Mouse (Mus musculus) hindbrain, embryonic 12.5 days (tissue): ENCODE results near the gene Slc46a1. TPM values are rescaled to one million over a fixed set of nuclear protein-coding genes. Genes with fewer than 3 reads are reported as not detected.
A peak's percentile ranks its signal among the peaks of the same experiment; 100 is the strongest.

Experiments used
- ATAC-seq: fragments of 200-750 bp; cut with Nextera tagmentation; 2 replicates; pipeline ENCODE4 v1.8.0; 2017; ENCODE audit warnings: moderate TSS enrichment; ENCODE audit not compliant: low FRiP score
- H3K27ac ChIP-seq: fragments of 300-500 bp; sonication (generic); 2 replicates; pipeline ENCODE4 v1.5.1; 2016; ENCODE audit warnings: mild to moderate bottlenecking
- H3K27me3 ChIP-seq: fragments of 300-500 bp; sonication (generic); 2 replicates; pipeline ENCODE4 v1.6.1; 2016; ENCODE audit warnings: mild to moderate bottlenecking
- H3K36me3 ChIP-seq: fragments of 300-500 bp; sonication (generic); 2 replicates; pipeline ENCODE4 v1.6.1; 2016; ENCODE audit warnings: mild to moderate bottlenecking
- H3K4me1 ChIP-seq: fragments of 300-500 bp; sonication (generic); 2 replicates; pipeline ENCODE4 v1.6.1; 2016
- H3K4me2 ChIP-seq: fragments of 300-500 bp; sonication (generic); replicated peaks from 2 replicates; pipeline ENCODE4 v1.6.1; 2016; ENCODE audit warnings: mild to moderate bottlenecking
- H3K4me3 ChIP-seq: fragments of 300-500 bp; sonication (generic); 2 replicates; pipeline ENCODE4 v1.5.1; 2016; ENCODE audit warnings: mild to moderate bottlenecking
- H3K9ac ChIP-seq: fragments of 300-500 bp; sonication (generic); 2 replicates; pipeline ENCODE4 v1.6.1; 2016; ENCODE audit warnings: mild to moderate bottlenecking, moderate library complexity
- H3K9me3 ChIP-seq: fragments of 300-500 bp; sonication (generic); replicated peaks from 2 replicates; pipeline ENCODE4 v1.6.1; 2016; ENCODE audit warnings: mild to moderate bottlenecking
- WGBS: fragments of 180-500 bp; shearing (Covaris S2); methylation state at CpG from one replicate; pipeline ENCODE4 v1.1.7; 2016; 5-methylcytosine and 5-hydroxymethylcytosine counted together
- polyA plus RNA-seq: library from polyadenylated mRNA; unstranded; fragments of >200 nt; fragmentation: Nextera tagmentation; extraction: Ambion mirVana; gene quantifications from 2 replicates; pipeline ENCODE4 v1.2.1, GENCODE M21; 2016

The Slc46a1 gene
- polyA plus RNA-seq, 1 experiment from 2014 or later: 17.9 TPM

DNA sequence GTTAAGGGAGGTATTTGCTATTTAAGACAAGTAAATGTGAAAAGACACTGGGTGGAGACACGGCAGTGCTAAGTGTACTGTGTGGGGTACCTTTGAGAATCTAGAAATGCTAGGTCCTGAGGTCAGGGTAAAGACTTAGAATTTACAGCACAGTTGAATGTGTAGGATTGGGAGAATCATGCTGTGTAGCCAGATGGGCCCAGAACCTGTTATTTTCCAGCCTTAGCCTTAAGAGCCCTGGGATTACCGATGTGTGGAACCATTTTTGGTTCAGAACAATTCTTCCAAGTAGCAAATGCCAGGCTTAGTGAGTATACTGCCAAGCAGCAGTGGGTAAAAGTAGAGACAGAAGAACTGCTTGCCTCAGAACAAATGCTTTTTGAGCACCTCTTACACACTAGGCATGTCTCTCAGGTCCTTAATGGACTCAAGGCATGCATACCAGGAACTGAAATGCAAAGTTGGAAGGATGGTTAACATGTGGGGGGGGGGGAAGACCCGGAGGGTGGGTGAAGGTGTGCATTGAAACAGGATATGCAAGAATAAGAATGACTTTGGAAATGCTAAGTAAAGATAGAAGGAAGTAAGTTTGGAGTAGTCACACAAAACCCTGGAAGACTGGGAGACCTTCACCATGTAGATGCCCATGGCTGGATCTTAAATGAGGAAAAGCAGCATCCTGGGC is 47.8 kb downstream of the Slc46a1 start:
- Histone ChIP-seq H3K4me2 (peak overlapping the region; percentile 85), H3K9me3 (no peaks in the 10 kb centered on the region), H3K4me3 (peak overlapping the region; percentile 75), H3K9ac (0 out of 2 replicates have a peak overlapping the region, but pooled peaks have one; percentile 94), H3K4me1 (peaks cover 19% of the 10 kb centered on the region), H3K27ac (no peak overlapping the region), H3K36me3 (peaks cover 43% of the 10 kb centered on the region), H3K27me3 (no peaks in the 10 kb centered on the region)
- no peak for ATAC-seq
- WGBS: 82% methylated on average over 3 of the region's 3 CpGs

DNA sequence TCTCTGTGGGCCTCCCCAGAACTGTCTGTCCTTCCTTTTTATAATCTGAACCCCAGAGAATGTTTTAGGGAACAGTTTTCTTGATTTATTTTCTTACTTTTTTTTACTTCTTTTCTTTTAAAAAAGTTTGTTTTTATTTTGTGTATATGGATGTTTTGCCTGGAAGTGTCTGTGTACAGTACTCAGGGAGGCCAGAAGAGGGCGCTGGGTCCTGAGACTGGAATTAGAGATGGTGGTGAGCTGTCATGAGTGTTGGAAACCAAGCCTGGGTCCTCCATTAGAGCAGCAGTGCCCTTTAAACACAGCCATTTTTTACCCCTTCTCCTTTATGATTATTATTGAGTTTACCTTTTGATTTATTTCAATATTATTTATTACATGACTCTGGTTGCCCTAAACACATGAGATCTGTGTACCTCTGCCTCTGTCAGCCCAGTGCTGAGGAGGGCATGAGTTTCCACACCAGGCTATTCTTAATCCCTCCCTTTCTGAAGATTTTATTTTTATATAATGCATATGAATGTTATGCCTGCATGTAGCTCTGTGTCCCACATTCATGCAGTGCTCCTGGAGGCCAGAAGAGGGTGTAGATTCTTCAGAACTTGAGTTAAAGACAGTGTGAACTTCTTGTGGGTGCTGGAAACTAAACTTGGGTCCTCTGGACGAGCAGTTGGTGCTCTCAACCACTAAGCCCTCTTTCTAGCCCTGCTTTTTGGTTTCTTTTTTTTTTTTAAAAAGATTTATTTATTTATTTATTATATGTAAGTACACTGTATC is 50.2 kb downstream of the Slc46a1 start:
- Histone ChIP-seq H3K9ac (no peak overlapping the region), H3K4me2 (no peak overlapping the region), H3K4me3 (no peak overlapping the region), H3K4me1 (peaks cover 19% of the 10 kb centered on the region), H3K36me3 (peaks cover 57% of the 10 kb centered on the region), H3K9me3 (no peaks in the 10 kb centered on the region), H3K27ac (no peak overlapping the region), H3K27me3 (no peaks in the 10 kb centered on the region)
- WGBS: 64% methylated on average over 2 of the region's 2 CpGs
- no peak for ATAC-seq

DNA sequence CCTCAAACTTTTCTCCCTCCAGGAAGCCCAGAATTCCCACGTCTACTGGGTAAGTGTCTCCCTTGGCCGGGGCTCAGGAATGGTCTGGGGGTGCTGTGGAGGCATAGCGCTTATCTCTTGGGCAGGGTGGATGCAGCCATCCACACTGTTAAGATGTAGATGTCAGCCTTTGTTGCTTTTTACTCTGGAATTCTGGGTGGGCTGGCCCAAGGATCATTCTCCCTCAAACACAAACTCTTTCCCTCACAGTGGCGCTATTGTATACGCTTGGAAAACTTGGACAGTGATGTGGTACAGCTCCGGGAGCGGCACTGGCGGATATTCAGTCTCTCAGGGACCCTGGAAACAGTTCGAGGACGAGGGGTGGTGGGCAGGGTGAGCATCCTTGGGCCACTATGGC is 53.4 kb downstream of the Slc46a1 start:
- Histone ChIP-seq H3K27ac (no peak overlapping the region), H3K27me3 (no peaks in the 10 kb centered on the region), H3K9me3 (no peaks in the 10 kb centered on the region), H3K4me1 (no peaks in the 10 kb centered on the region), H3K9ac (no peak overlapping the region), H3K4me2 (no peak overlapping the region), H3K36me3 (peaks cover 89% of the 10 kb centered on the region), H3K4me3 (no peak overlapping the region)
- ATAC-seq: no peak
- 89% methylated on average over 10 of the region's 10 CpGs for WGBS

Other genes with a start within 250 kb of the Slc46a1 start
- gene Sdf2, start 220.0 kb upstream of the Slc46a1 start, polyA plus RNA-seq: 55.2 and 58.0 TPM in 2 replicates
- gene Supt6, start 219.7 kb upstream of the Slc46a1 start, polyA plus RNA-seq: 39.9 and 44.1 TPM in 2 replicates
- 80.4 and 80.7 TPM in 2 replicates for gene 2610507B11Rik, start 203.9 kb upstream of the Slc46a1 start, polyA plus RNA-seq
- 0.34 and 0.51 TPM in 2 replicates for gene BC030499, start 174.9 kb upstream of the Slc46a1 start, polyA plus RNA-seq
- 29.4 and 35.9 TPM in 2 replicates for gene Spag5, start 164.2 kb upstream of the Slc46a1 start, polyA plus RNA-seq
- gene Aldoc, start 142.7 kb upstream of the Slc46a1 start, polyA plus RNA-seq: 16.8 and 20.1 TPM in 2 replicates
- gene Pigs, start 137.3 kb upstream of the Slc46a1 start, polyA plus RNA-seq: 76.9 and 77.1 TPM in 2 replicates
- gene Unc119, start 122.2 kb upstream of the Slc46a1 start, polyA plus RNA-seq: 86.0 and 92.7 TPM in 2 replicates
- not detected in 2 replicates for gene Foxn1, start 79.1 kb upstream of the Slc46a1 start, polyA plus RNA-seq
- gene Slc13a2, start 43.5 kb upstream of the Slc46a1 start, polyA plus RNA-seq: not detected in 2 replicates
- gene Sarm1, start 32.1 kb downstream of the Slc46a1 start, polyA plus RNA-seq: 33.7 and 35.7 TPM in 2 replicates
- 118 and 156 TPM in 2 replicates for gene Vtn, start 33.4 kb downstream of the Slc46a1 start, polyA plus RNA-seq
- not detected in 2 replicates for gene Sebox, start 37.8 kb downstream of the Slc46a1 start, polyA plus RNA-seq
- gene Tmem199, start 46.5 kb downstream of the Slc46a1 start, polyA plus RNA-seq: 75.2 and 81.1 TPM in 2 replicates
- 166 and 176 TPM in 2 replicates for gene Poldip2, start 46.5 kb downstream of the Slc46a1 start, polyA plus RNA-seq
- gene Tnfaip1, start 70.6 kb downstream of the Slc46a1 start, polyA plus RNA-seq: 59.8 and 61.4 TPM in 2 replicates
- 108 and 127 TPM in 2 replicates for gene Ift20, start 70.7 kb downstream of the Slc46a1 start, polyA plus RNA-seq
- 44.2 and 47.3 TPM in 2 replicates for gene Tmem97, start 85.1 kb downstream of the Slc46a1 start, polyA plus RNA-seq
- 25.3 and 26.6 TPM in 2 replicates for gene Nlk, start 231.7 kb downstream of the Slc46a1 start, polyA plus RNA-seq